Mouse (Mus musculus): ENCODE results near the gene Ugt1a8. TPM values are rescaled to one million over a fixed set of nuclear protein-coding genes. Genes with fewer than 3 reads are reported as not detected.

The Ugt1a8 gene
- not detected for total RNA-seq (2023)

GRCm38 (mm10) chr1:88087513-88087912 is at the start of gene Ugt1a8:
TSS of gene Ugt1a8 (plus strand) at chr1:88087813.

GRCm38 (mm10) chr1:88055088-88055487 is 32.5 kb upstream of the Ugt1a8 start, which contains the start of gene Ugt1a10:
TSS of gene Ugt1a10 (plus strand) at chr1:88055388.

DNA sequence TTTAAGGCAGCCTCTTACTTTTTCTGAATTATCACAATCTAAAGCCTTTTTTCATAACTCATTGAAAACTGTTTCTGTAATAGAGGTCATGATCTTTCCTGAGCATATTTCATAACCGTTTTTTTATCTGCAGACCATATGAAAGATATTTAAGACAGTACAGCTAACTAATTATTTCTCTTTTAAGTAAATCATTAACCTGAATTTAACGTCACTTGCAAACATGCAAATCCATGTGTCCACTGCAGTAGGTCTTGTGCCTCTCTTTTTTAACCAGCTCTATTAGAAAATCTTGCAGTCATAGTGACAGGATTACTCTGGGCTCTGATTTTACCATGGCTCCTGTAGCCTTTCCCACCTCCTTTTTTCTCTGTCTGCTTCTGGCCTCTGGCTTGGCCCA is 17.1 kb upstream of the Ugt1a8 start, which contains the start of gene Ugt1a9:
Gene Ugt1a9 (plus strand): TSS at position 306 of the 400 bp plus-strand sequence.

DNA sequence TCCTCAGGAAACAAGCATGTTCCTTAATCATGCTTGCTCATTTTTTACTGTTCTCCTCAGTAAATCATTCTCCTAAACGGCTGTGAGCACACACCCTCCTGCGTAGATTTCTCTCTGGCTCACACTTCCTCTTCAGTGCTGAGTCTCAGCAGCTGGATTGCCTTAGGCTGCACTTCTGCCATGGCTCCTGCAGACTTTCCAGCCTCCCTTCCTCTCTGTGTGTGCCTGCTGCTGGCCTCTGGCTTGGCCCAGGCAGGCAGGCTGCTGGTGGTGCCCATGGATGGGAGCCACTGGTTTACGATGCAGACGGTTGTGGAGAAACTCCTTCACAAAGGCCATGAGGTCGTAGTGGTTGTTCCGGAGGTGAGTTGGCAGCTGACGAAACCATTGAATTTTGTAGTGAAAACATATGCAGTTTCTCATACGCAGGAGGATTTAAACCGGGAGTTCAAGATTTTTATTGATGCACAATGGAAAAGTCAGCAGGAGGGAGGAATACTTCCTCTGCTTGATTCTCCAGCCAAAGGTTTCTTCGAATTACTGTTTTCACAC is 7.4 kb downstream of the Ugt1a8 start, which contains the start of gene Ugt1a7c:
Gene Ugt1a7c (plus strand): TSS at position 122 of the 552 bp plus-strand sequence.

GRCm38 (mm10) chr1:88103019-88103418 is 15.4 kb downstream of the Ugt1a8 start, which contains the start of gene Ugt1a6b:
TSS of gene Ugt1a6b (plus strand) at chr1:88103252.

DNA sequence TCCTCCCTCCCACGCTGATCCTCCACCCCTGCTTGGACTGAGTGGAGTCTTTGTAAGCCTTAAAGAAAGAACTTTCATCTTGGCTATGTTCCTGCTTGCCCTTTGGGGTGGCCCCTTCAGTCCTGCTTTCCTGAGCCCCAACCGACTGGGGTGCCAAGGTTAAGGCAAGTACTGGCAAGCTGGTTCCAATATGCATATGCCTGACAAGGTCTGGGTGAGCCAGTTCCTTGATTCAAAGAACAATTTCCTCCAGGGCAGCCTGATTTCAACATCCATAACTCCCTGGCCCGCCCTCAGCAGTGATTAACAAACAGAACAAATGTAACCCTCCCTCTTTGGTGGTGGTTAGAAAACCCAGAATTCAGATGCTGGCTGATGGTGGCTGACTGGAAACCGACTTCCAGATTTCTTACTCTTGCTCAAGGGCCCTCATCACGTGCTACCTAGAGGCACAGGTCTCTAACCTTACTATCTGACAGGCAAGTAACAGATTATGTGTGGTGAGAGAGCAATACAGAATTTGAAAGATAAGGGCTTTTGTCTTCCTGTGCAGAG is 46.9 kb downstream of the Ugt1a8 start, which contains the start of gene Ugt1a6a:
Gene Ugt1a6a (plus strand): TSS at position 353 of the 555 bp plus-strand sequence.

DNA sequence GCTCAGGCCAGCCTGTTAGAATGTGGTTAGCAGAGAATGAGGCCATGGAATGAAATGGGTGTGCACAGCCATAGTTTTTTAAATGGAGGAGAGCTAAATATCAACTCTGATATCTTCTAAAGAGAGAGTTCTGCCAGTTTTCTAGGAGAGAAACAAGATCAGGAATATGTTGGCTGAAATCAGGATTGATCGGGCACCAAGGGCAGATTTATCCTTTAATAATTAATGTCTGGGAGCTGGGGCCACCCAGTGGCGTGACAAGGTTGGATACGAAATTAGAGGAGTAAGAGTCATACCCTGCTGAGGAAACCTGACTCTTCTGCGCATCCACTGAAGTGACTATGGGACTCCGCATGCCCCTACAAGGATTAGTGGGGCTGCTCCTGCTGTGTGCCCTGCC is 78.1 kb downstream of the Ugt1a8 start, which contains the start of gene Ugt1a5:
Gene Ugt1a5 (plus strand): TSS at position 302 of the 400 bp plus-strand sequence.

GRCm38 (mm10) chr1:88200456-88200855 is 112.8 kb downstream of the Ugt1a8 start, which contains the start of gene Ugt1a2:
TSS of gene Ugt1a2 (plus strand) at chr1:88200601.

DNA sequence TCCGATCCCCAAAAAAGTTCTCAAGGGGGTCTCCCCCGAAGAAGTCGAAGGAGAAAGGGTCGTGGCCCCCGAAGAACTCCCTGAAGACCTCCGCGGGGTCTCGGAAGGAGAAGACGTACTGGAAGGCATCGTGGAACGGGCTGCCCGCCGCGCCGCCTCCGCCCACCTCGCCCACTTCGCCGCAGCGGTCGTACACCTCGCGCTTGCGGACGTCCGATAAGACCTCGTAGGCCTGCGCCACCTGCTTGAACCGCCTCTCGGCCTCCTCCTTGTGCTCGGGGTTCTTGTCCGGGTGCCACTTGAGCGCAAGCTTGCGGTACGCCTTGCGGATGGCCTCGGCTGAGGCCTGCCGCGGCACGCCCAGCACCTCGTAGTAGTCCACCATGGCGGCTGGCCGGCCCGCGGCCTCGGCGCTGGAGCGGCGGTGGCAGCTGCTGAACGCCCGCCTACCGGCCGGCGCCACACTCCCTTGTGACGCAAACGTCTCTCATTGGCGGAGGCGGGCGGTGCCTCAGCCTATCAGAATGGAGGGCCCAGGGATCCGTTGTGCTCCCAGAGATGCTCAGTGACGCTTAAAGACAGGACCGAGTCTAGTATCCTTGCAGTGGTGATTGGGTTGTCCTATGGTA is 117.8 kb downstream of the Ugt1a8 start, which contains the start of gene Dnajb3:
Gene Dnajb3 (minus strand): TSS at position 489 of the 629 bp plus-strand sequence.

GRCm38 (mm10) chr1:88211812-88212211 is 124.2 kb downstream of the Ugt1a8 start, which contains the start of gene Ugt1a1:
TSS of gene Ugt1a1 (plus strand) at chr1:88211959.

GRCm38 (mm10) chr1:88226670-88227379 is 139.2 kb downstream of the Ugt1a8 start, which contains the start of gene Mroh2a:
TSS of gene Mroh2a (plus strand) at chr1:88226986.

Other genes with a start within 250 kb of the Ugt1a8 start
- gene Dgkd, start 234.5 kb upstream of the Ugt1a8 start, total RNA-seq (2023), result 100 to 1,000 TPM; 144 to 154 TPM
- 10 to 100 TPM; 14.3 to 21.4 TPM for gene Usp40, start 79.3 kb upstream of the Ugt1a8 start, total RNA-seq (2023)
- gene Ugt1a10, start 32.4 kb upstream of the Ugt1a8 start, total RNA-seq (2023), result not detected
- not detected for gene Ugt1a9, start 17.0 kb upstream of the Ugt1a8 start, total RNA-seq (2023)
- 10 to 100 TPM; 58.9 to 72.7 TPM for gene Ugt1a7c, start 7.2 kb downstream of the Ugt1a8 start, total RNA-seq (2023)
- 10 to 100 TPM; 17.2 to 19.5 TPM for gene Ugt1a6b, start 15.4 kb downstream of the Ugt1a8 start, total RNA-seq (2023)
- 10 to 100 TPM; 10.9 to 13.1 TPM for gene Ugt1a6a, start 47.0 kb downstream of the Ugt1a8 start, total RNA-seq (2023)
- 10 to 100 TPM in 1 of 2 experiments, 1 to 10 TPM in 1; 8.0 to 11.5 TPM for gene Ugt1a5, start 78.2 kb downstream of the Ugt1a8 start, total RNA-seq (2023)
- 1 to 10 TPM; 5.5 to 5.7 TPM for gene Ugt1a2, start 112.8 kb downstream of the Ugt1a8 start, total RNA-seq (2023)
- gene Dnajb3, start 118.0 kb downstream of the Ugt1a8 start, total RNA-seq (2023), result under 1 TPM in 1 of 2 experiments, not detected in 1; 0.52 TPM
- 1 to 10 TPM; 5.9 to 6.4 TPM for gene Ugt1a1, start 124.1 kb downstream of the Ugt1a8 start, total RNA-seq (2023)
- 1 to 10 TPM; 1.3 to 2.1 TPM for gene Mroh2a, start 139.2 kb downstream of the Ugt1a8 start, total RNA-seq (2023)
- 10 to 100 TPM; 66.1 to 71.8 TPM for gene Hjurp, start 189.8 kb downstream of the Ugt1a8 start, total RNA-seq (2023)
- gene Trpm8, start 189.8 kb downstream of the Ugt1a8 start, total RNA-seq (2023), result not detected